Mouse (Mus musculus) MEL (cell line): ENCODE measurements at regions not wholly inside any gene's neighbourhood (a gene's known extent, or its start where the extent isn't known, plus 50 kb on each side); places are given as distances from the start of the nearest gene placed in this dataset.
"Not testable (repeated sequence)": the region's sequence is repeated elsewhere in the genome, so short reads cannot be mapped to it uniquely, and the experiment has no call there.

Source experiments
- DNase-seq: peaks from one replicate; pipeline ENCODE4 v3.0.0; 2011; ENCODE audit warnings: low read depth, low spot score
- H3K27ac ChIP-seq: 2 replicates; pipeline ENCODE4 v1.5.1; 2012; ENCODE audit warnings: low read depth, mild to moderate bottlenecking, control low read depth, low read length, moderate library complexity; ENCODE audit not compliant: control insufficient read depth
- H3K27me3 ChIP-seq, 2 experiments: fragments of 150-350 bp in 1 of 2; sonication (generic) in 1 of 2; 2 replicates each; pipeline ENCODE4 v1.6.1; 2012; ENCODE audit warnings: low read length in 2 of 2, mild to moderate bottlenecking in 2 of 2, improper control_type of control experiment in 1 of 2, moderate library complexity in 1 of 2; ENCODE audit not compliant: insufficient read depth in 2 of 2, control insufficient read depth in 1 of 2
- H3K36me3 ChIP-seq, 2 experiments: 2 replicates each; pipeline ENCODE4 v1.6.1; 2012 to 2014; ENCODE audit warnings: low read length in 2 of 2, improper control_type of control experiment in 1 of 2, inconsistent platforms in 1 of 2, mild to moderate bottlenecking in 1 of 2; ENCODE audit not compliant: insufficient read depth in 2 of 2, control insufficient read depth in 1 of 2
- H3K4me1 ChIP-seq, 2 experiments: fragments of 150-350 bp in 1 of 2; sonication (generic) in 1 of 2; 2 replicates each; pipeline ENCODE4 v1.6.1; 2012; ENCODE audit warnings: low read length in 2 of 2, improper control_type of control experiment in 1 of 2, mild to moderate bottlenecking in 1 of 2; ENCODE audit not compliant: insufficient read depth in 2 of 2, control insufficient read depth in 1 of 2
- H3K4me3 ChIP-seq, 2 experiments: fragments of 150-350 bp in 1 of 2; sonication (generic) in 1 of 2; 2 replicates each; pipeline ENCODE4 v1.5.1; 2012; ENCODE audit warnings: low read depth in 2 of 2, low read length in 2 of 2, mild to moderate bottlenecking in 2 of 2, moderate library complexity in 2 of 2, control low read depth in 1 of 2, improper control_type of control experiment in 1 of 2; ENCODE audit not compliant: control insufficient read depth in 1 of 2, insufficient read depth in 1 of 2
- H3K79me2 ChIP-seq: 2 replicates; pipeline ENCODE4 v1.6.1; 2012; ENCODE audit warnings: mild to moderate bottlenecking, low read length, moderate library complexity; ENCODE audit not compliant: control insufficient read depth, poor library complexity, insufficient read depth
- H3K9ac ChIP-seq: 2 replicates; pipeline ENCODE4 v1.6.1; 2012; ENCODE audit warnings: low read depth, mild to moderate bottlenecking, control low read depth, low read length, moderate library complexity; ENCODE audit not compliant: control insufficient read depth, poor library complexity, severe bottlenecking
- H3K9me3 ChIP-seq: fragments of 150-350 bp; sonication (generic); replicated peaks from 2 replicates; pipeline ENCODE4 v1.6.1; 2012; ENCODE audit warnings: mild to moderate bottlenecking, low read length, improper control_type of control experiment, moderate library complexity; ENCODE audit not compliant: insufficient read depth
- BHLHE40 ChIP-seq: IDR thresholded peaks from 2 replicates; pipeline ENCODE4 v1.6.1; 2012; ENCODE audit warnings: low read depth, mild to moderate bottlenecking, inconsistent platforms, low read length, improper control_type of control experiment, borderline replicate concordance
- CHD2 ChIP-seq: IDR thresholded peaks from 2 replicates; pipeline ENCODE4 v1.6.1; 2011; ENCODE audit warnings: low read length, improper control_type of control experiment
- CTCF ChIP-seq, 3 experiments: IDR thresholded peaks in 2 of 3; conservative IDR thresholded peaks in 1 of 3; 2 replicates each; pipeline ENCODE4 v1.5.1; 2011 to 2012; ENCODE audit warnings: low read length in 3 of 3, low read depth in 2 of 3, mild to moderate bottlenecking in 2 of 3, improper control_type of control experiment in 1 of 3, inconsistent platforms in 1 of 3, mixed read lengths in 1 of 3, moderate library complexity in 1 of 3; ENCODE audit not compliant: control insufficient read depth in 1 of 3, insufficient read depth in 1 of 3, poor library complexity in 1 of 3, severe bottlenecking in 1 of 3
- ELF1 ChIP-seq: IDR thresholded peaks from 2 replicates; pipeline ENCODE4 v1.6.1; 2014; ENCODE audit warnings: low read depth, mild to moderate bottlenecking, inconsistent platforms, low read length, improper control_type of control experiment, moderate library complexity
- EP300 ChIP-seq, 2 experiments: IDR thresholded peaks; 2 replicates each; pipeline ENCODE4 v1.6.1; 2011; ENCODE audit warnings: improper control_type of control experiment in 2 of 2, low read length in 2 of 2, low read depth in 1 of 2, mild to moderate bottlenecking in 1 of 2
- ETS1 ChIP-seq: IDR thresholded peaks from 2 replicates; pipeline ENCODE4 v1.6.1; 2012; ENCODE audit warnings: low read depth, mild to moderate bottlenecking, inconsistent platforms, low read length, improper control_type of control experiment, moderate library complexity
- JUND ChIP-seq: IDR thresholded peaks from 2 replicates; pipeline ENCODE4 v1.6.1; 2011; ENCODE audit warnings: low read depth, mild to moderate bottlenecking, improper control_type of control experiment, low read length
- MAZ ChIP-seq: IDR thresholded peaks from 2 replicates; pipeline ENCODE4 v1.6.1; 2012; ENCODE audit warnings: low read depth, mild to moderate bottlenecking, inconsistent platforms, low read length, improper control_type of control experiment
- MEF2A ChIP-seq: IDR thresholded peaks from 2 replicates; pipeline ENCODE4 v1.6.1; 2014; ENCODE audit warnings: low read depth, mild to moderate bottlenecking, inconsistent platforms, low read length, improper control_type of control experiment; ENCODE audit not compliant: poor library complexity, insufficient replicate concordance, severe bottlenecking; ENCODE audit errors: extremely low read depth
- MXI1 ChIP-seq: IDR thresholded peaks from 2 replicates; pipeline ENCODE4 v1.6.1; 2011; ENCODE audit warnings: mild to moderate bottlenecking, low read depth, low read length, improper control_type of control experiment
- MYB ChIP-seq: IDR thresholded peaks from 2 replicates; pipeline ENCODE4 v1.6.1; 2011; ENCODE audit warnings: mild to moderate bottlenecking, low read depth, low read length, improper control_type of control experiment
- MYC ChIP-seq: IDR thresholded peaks from 2 replicates; pipeline ENCODE4 v1.6.1; 2011; ENCODE audit warnings: low read depth, mild to moderate bottlenecking, low read length, improper control_type of control experiment, moderate library complexity
- NELFE ChIP-seq: IDR thresholded peaks from 2 replicates; pipeline ENCODE4 v1.6.1; 2011; ENCODE audit warnings: low read depth, low read length, improper control_type of control experiment
- NRF1 ChIP-seq: IDR thresholded peaks from 2 replicates; pipeline ENCODE4 v1.6.1; 2014; ENCODE audit warnings: low read depth, mild to moderate bottlenecking, inconsistent platforms, low read length, improper control_type of control experiment, moderate library complexity; ENCODE audit not compliant: poor library complexity, insufficient read depth, severe bottlenecking
- POLR2AphosphoS2 ChIP-seq: IDR thresholded peaks from 2 replicates; pipeline ENCODE4 v1.6.1; 2011; ENCODE audit warnings: low read length, improper control_type of control experiment
- POLR2AphosphoS5 ChIP-seq: IDR thresholded peaks from 2 replicates; pipeline ENCODE4 v1.6.1; 2012; ENCODE audit warnings: low read depth, borderline replicate concordance, mild to moderate bottlenecking, inconsistent platforms, low read length, moderate library complexity, mixed read lengths
- RAD21 ChIP-seq: IDR thresholded peaks from 2 replicates; pipeline ENCODE4 v1.6.1; 2011; ENCODE audit warnings: mild to moderate bottlenecking, low read depth, low read length, improper control_type of control experiment
- RCOR1 ChIP-seq: IDR thresholded peaks from 2 replicates; pipeline ENCODE4 v1.6.1; 2012; ENCODE audit warnings: low read depth, mild to moderate bottlenecking, inconsistent platforms, low read length, improper control_type of control experiment
- SMC3 ChIP-seq: IDR thresholded peaks from 2 replicates; pipeline ENCODE4 v1.6.1; 2011; ENCODE audit warnings: low read depth, low read length, improper control_type of control experiment
- TCF12 ChIP-seq: IDR thresholded peaks from 2 replicates; pipeline ENCODE4 v1.6.1; 2014; ENCODE audit warnings: low read depth, mild to moderate bottlenecking, inconsistent platforms, low read length, improper control_type of control experiment, moderate library complexity
- UBTF ChIP-seq: IDR thresholded peaks from 2 replicates; pipeline ENCODE4 v1.6.1; 2012; ENCODE audit warnings: low read depth, mild to moderate bottlenecking, inconsistent platforms, low read length, improper control_type of control experiment, moderate library complexity, borderline replicate concordance; ENCODE audit not compliant: insufficient read depth
- USF1 ChIP-seq: IDR thresholded peaks from 2 replicates; pipeline ENCODE4 v1.6.1; 2014; ENCODE audit warnings: low read depth, mild to moderate bottlenecking, inconsistent platforms, low read length, improper control_type of control experiment, moderate library complexity
- ZC3H11A ChIP-seq: IDR thresholded peaks from 2 replicates; pipeline ENCODE4 v1.6.1; 2012; ENCODE audit warnings: low read depth, mild to moderate bottlenecking, inconsistent platforms, low read length, improper control_type of control experiment
- ZKSCAN1 ChIP-seq: IDR thresholded peaks from 2 replicates; pipeline ENCODE4 v1.6.1; 2012; ENCODE audit warnings: low read depth, mild to moderate bottlenecking, inconsistent platforms, low read length, improper control_type of control experiment, moderate library complexity
- ZMIZ1 ChIP-seq: IDR thresholded peaks from 2 replicates; pipeline ENCODE4 v1.6.1; 2012; ENCODE audit warnings: low read depth, mild to moderate bottlenecking, inconsistent platforms, low read length, improper control_type of control experiment, moderate library complexity
- ZNF384 ChIP-seq: IDR thresholded peaks from 2 replicates; pipeline ENCODE4 v1.6.1; 2012; ENCODE audit warnings: low read depth, mild to moderate bottlenecking, inconsistent platforms, low read length, improper control_type of control experiment

- Histone ChIP-seq H3K4me1 (no peaks in the 10 kb centered on the region), H3K36me3 (no peaks in the 10 kb centered on the region), H3K27me3 (no peaks in the 10 kb centered on the region), H3K79me2 (no peaks in the 10 kb centered on the region), H3K27ac (no peak overlapping the region), H3K4me3 (no peak overlapping the region), H3K9me3 (no peaks in the 10 kb centered on the region), H3K9ac (no peak overlapping the region)
- no peak for TF ChIP-seq UBTF
- no peak for TF ChIP-seq MYC
- no peak for TF ChIP-seq CTCF (IDR thresholded peaks at IDR 0.05 in 2 of 3, conservative IDR thresholded peaks at IDR 0.05 in 1 of 3; ENCODE audit: control insufficient read depth in 1 of 3, insufficient read depth in 1 of 3, low read depth in 2 of 3, low read length in 3 of 3, poor library complexity in 1 of 3, severe bottlenecking in 1 of 3)
- TF ChIP-seq ZKSCAN1, result no peak
- TF ChIP-seq BHLHE40, result no peak
- no peak for TF ChIP-seq POLR2AphosphoS2
- no peak for TF ChIP-seq EP300 (IDR thresholded peaks at IDR 0.05; ENCODE audit: low read depth in 1 of 2, low read length in 2 of 2)
- TF ChIP-seq NRF1, result no peak
- no peak for TF ChIP-seq NELFE
- TF ChIP-seq CHD2, result no peak
- TF ChIP-seq ZNF384, result no peak
- no peak for TF ChIP-seq JUND
- TF ChIP-seq RAD21, result no peak
- no peak for TF ChIP-seq ETS1
- no peak for TF ChIP-seq ELF1
- TF ChIP-seq MYB, result no peak
- DNase-seq, result no peak
These were observed 149.9 kb downstream of the Akr1d1 start for GRCm38 (mm10) chr6:37679871-37680270.

- H3K4me1 ChIP-seq, H3K4me3 ChIP-seq, DNase-seq, H3K36me3 ChIP-seq, H3K27me3 ChIP-seq, H3K9ac ChIP-seq, H3K27ac ChIP-seq, H3K9me3 ChIP-seq, H3K79me2 ChIP-seq: not testable (repeated sequence)
These were observed 151.4 kb downstream of the Akr1d1 start for GRCm38 (mm10) chr6:37681331-37681730.

GRCm38 (mm10) chr6:37686094-37686493, 156.1 kb downstream of the Akr1d1 start:
- no peaks in the 10 kb centered on the region for H3K4me1 ChIP-seq
- H3K79me2 ChIP-seq, result no peaks in the 10 kb centered on the region
- no peak overlapping the region for H3K4me3 ChIP-seq
- no peaks in the 10 kb centered on the region for H3K36me3 ChIP-seq
- H3K27me3 ChIP-seq, result no peaks in the 10 kb centered on the region
- no peak overlapping the region for H3K27ac ChIP-seq
- no peaks in the 10 kb centered on the region for H3K9me3 ChIP-seq
- no peak for DNase-seq
- H3K9ac ChIP-seq, result no peak overlapping the region
- TF ChIP-seq UBTF (no peak), CHD2 (no peak), MAZ (no peak), MYC (no peak), TCF12 (no peak), NELFE (no peak), MXI1 (no peak), NRF1 (no peak), RCOR1 (no peak), USF1 (no peak), ZC3H11A (no peak), SMC3 (no peak), MEF2A (no peak), BHLHE40 (no peak), JUND (no peak), ZMIZ1 (no peak), POLR2AphosphoS5 (no peak)
